Mouse (Mus musculus): ENCODE measurements around the gene Aldh3b1. TPM values are rescaled to one million over a fixed set of nuclear protein-coding genes. Genes with fewer than 3 reads are reported as not detected.

Gene Aldh3b1
- total and polyA plus RNA-seq, 2 experiments, result 3.3 to 4.0 TPM

GRCm38 (mm10) chr19:3898952-3899351 lies 30.7 kb downstream of the Aldh3b1 start:
- H3K4me1 ChIP-seq (ENCODE audit: control insufficient read depth, insufficient read depth, low read length), result peaks cover 8% of the 10 kb centered on the region
- H3K27me3 ChIP-seq (ENCODE audit: control insufficient read depth, insufficient read depth, low read length), result no peaks in the 10 kb centered on the region
- no peak overlapping the region for H3K9ac ChIP-seq (ENCODE audit: low read depth, low read length)
- DNase-seq (ENCODE audit: extremely low read depth, low read depth, low spot score), result no peak
- WGBS, result 85% methylated on average over 7 of the region's 7 CpGs
- H3K27ac ChIP-seq (replicated peaks; ENCODE audit: insufficient read depth, low read depth, low read length), result no peak overlapping the region
- TF ChIP-seq POLR2A (IDR thresholded peaks at IDR 0.05; ENCODE audit: extremely low read depth, insufficient read depth, low read length) (no peak), CTCF (IDR thresholded peaks at IDR 0.05; ENCODE audit: low read depth, low read length) (no peak)
- H3K36me3 ChIP-seq (ENCODE audit: control insufficient read depth, insufficient read depth, low read length), result peaks cover 9% of the 10 kb centered on the region; the same call in 1 of the 2 replicates
- H3K4me3 ChIP-seq (ENCODE audit: insufficient read depth, low read depth, low read length), result no peak overlapping the region
- peaks cover 4% of the 10 kb centered on the region; the same call in 1 of the 2 replicates for H3K79me2 ChIP-seq (ENCODE audit: control insufficient read depth, insufficient read depth, low read length)

GRCm38 (mm10) chr19:3897557-3897956 lies 32.1 kb downstream of the Aldh3b1 start:
- TF ChIP-seq POLR2A (IDR thresholded peaks at IDR 0.05; ENCODE audit: extremely low read depth, insufficient read depth, low read length), result no peak
- TF ChIP-seq CTCF (IDR thresholded peaks at IDR 0.05; ENCODE audit: low read depth, low read length), result no peak

GRCm38 (mm10) chr19:3896208-3896607 lies 33.4 kb downstream of the Aldh3b1 start:
- Histone ChIP-seq H3K9ac (ENCODE audit: low read depth, low read length) (no peak overlapping the region), H3K36me3 (ENCODE audit: control insufficient read depth, insufficient read depth, low read length) (peaks cover 15% of the 10 kb centered on the region), H3K27me3 (ENCODE audit: control insufficient read depth, insufficient read depth, low read length) (no peaks in the 10 kb centered on the region), H3K27ac (replicated peaks; ENCODE audit: insufficient read depth, low read depth, low read length) (no peak overlapping the region), H3K4me1 (ENCODE audit: control insufficient read depth, insufficient read depth, low read length) (peaks cover 8% of the 10 kb centered on the region), H3K79me2 (ENCODE audit: control insufficient read depth, insufficient read depth, low read length) (no peaks in the 10 kb centered on the region), H3K4me3 (ENCODE audit: insufficient read depth, low read depth, low read length) (no peak overlapping the region)
- TF ChIP-seq CTCF (IDR thresholded peaks at IDR 0.05; ENCODE audit: low read depth, low read length) (no peak), POLR2A (IDR thresholded peaks at IDR 0.05; ENCODE audit: extremely low read depth, insufficient read depth, low read length) (no peak)
- 90% methylated on average over 10 of the region's 10 CpGs for WGBS
- DNase-seq (ENCODE audit: extremely low read depth, low read depth, low spot score), result no peak

More at GRCm38 (mm10) chr19:3897557-3897956, 32.1 kb downstream of the Aldh3b1 start:
- H3K36me3 ChIP-seq (ENCODE audit: control insufficient read depth, insufficient read depth, low read length), result peaks cover 12% of the 10 kb centered on the region; the same call in 1 of the 2 replicates
- no peak overlapping the region for H3K27ac ChIP-seq (replicated peaks; ENCODE audit: insufficient read depth, low read depth, low read length)
- H3K9ac ChIP-seq (ENCODE audit: low read depth, low read length), result no peak overlapping the region
- WGBS, result 89% methylated on average over 5 of the region's 5 CpGs
- no peak overlapping the region for H3K4me3 ChIP-seq (ENCODE audit: insufficient read depth, low read depth, low read length)
- no peaks in the 10 kb centered on the region for H3K79me2 ChIP-seq (ENCODE audit: control insufficient read depth, insufficient read depth, low read length)
- no peak for DNase-seq (ENCODE audit: extremely low read depth, low read depth, low spot score)
- peaks cover 8% of the 10 kb centered on the region for H3K4me1 ChIP-seq (ENCODE audit: control insufficient read depth, insufficient read depth, low read length)
- H3K27me3 ChIP-seq (ENCODE audit: control insufficient read depth, insufficient read depth, low read length), result no peaks in the 10 kb centered on the region

GRCm38 (mm10) chr19:3895171-3895631 lies 34.4 kb downstream of the Aldh3b1 start:
- H3K4me3 ChIP-seq (ENCODE audit: insufficient read depth, low read depth, low read length), result no peak overlapping the region
- H3K36me3 ChIP-seq (ENCODE audit: control insufficient read depth, insufficient read depth, low read length), result peaks cover 16% of the 10 kb centered on the region
- no peaks in the 10 kb centered on the region for H3K27me3 ChIP-seq (ENCODE audit: control insufficient read depth, insufficient read depth, low read length)
- no peak for TF ChIP-seq POLR2A (IDR thresholded peaks at IDR 0.05; ENCODE audit: extremely low read depth, insufficient read depth, low read length)
- TF ChIP-seq CTCF (IDR thresholded peaks at IDR 0.05; ENCODE audit: low read depth, low read length), result no peak
- H3K9ac ChIP-seq (ENCODE audit: low read depth, low read length), result no peak overlapping the region
- peaks cover 8% of the 10 kb centered on the region for H3K4me1 ChIP-seq (ENCODE audit: control insufficient read depth, insufficient read depth, low read length)
- H3K27ac ChIP-seq (replicated peaks; ENCODE audit: insufficient read depth, low read depth, low read length), result no peak overlapping the region
- WGBS, result 27% methylated on average over 3 of the region's 3 CpGs
- no peaks in the 10 kb centered on the region for H3K79me2 ChIP-seq (ENCODE audit: control insufficient read depth, insufficient read depth, low read length)
- DNase-seq (ENCODE audit: extremely low read depth, low read depth, low spot score), result peak; percentile 95

- DNase-seq (ENCODE audit: extremely low read depth, low read depth, low spot score), result no peak
- Histone ChIP-seq H3K4me3 (ENCODE audit: insufficient read depth, low read depth, low read length) (no peak overlapping the region), H3K27ac (replicated peaks; ENCODE audit: insufficient read depth, low read depth, low read length) (no peak overlapping the region), H3K27me3 (ENCODE audit: control insufficient read depth, insufficient read depth, low read length) (no peaks in the 10 kb centered on the region), H3K79me2 (ENCODE audit: control insufficient read depth, insufficient read depth, low read length) (no peaks in the 10 kb centered on the region), H3K9ac (ENCODE audit: low read depth, low read length) (no peak overlapping the region), H3K36me3 (ENCODE audit: control insufficient read depth, insufficient read depth, low read length) (peaks cover 22% of the 10 kb centered on the region), H3K4me1 (ENCODE audit: control insufficient read depth, insufficient read depth, low read length) (peaks cover 8% of the 10 kb centered on the region)
- WGBS, result 96% methylated on average over 2 of the region's 2 CpGs
- TF ChIP-seq POLR2A (IDR thresholded peaks at IDR 0.05; ENCODE audit: extremely low read depth, insufficient read depth, low read length) (no peak), CTCF (IDR thresholded peaks at IDR 0.05; ENCODE audit: low read depth, low read length) (no peak)
These were observed 35.3 kb downstream of the Aldh3b1 start for GRCm38 (mm10) chr19:3894294-3894693.

- DNase-seq (ENCODE audit: extremely low read depth, low read depth, low spot score), result peak; percentile 39
- H3K4me1 ChIP-seq (ENCODE audit: control insufficient read depth, insufficient read depth, low read length), result peaks cover 8% of the 10 kb centered on the region
- no peak for TF ChIP-seq CTCF (IDR thresholded peaks at IDR 0.05; ENCODE audit: low read depth, low read length)
- TF ChIP-seq POLR2A (IDR thresholded peaks at IDR 0.05; ENCODE audit: extremely low read depth, insufficient read depth, low read length), result no peak
- no peak overlapping the region for H3K4me3 ChIP-seq (ENCODE audit: insufficient read depth, low read depth, low read length)
- H3K27ac ChIP-seq (replicated peaks; ENCODE audit: insufficient read depth, low read depth, low read length), result no peak overlapping the region
- H3K36me3 ChIP-seq (ENCODE audit: control insufficient read depth, insufficient read depth, low read length), result peaks cover 22% of the 10 kb centered on the region
- H3K79me2 ChIP-seq (ENCODE audit: control insufficient read depth, insufficient read depth, low read length), result no peaks in the 10 kb centered on the region
- H3K9ac ChIP-seq (ENCODE audit: low read depth, low read length), result no peak overlapping the region
- WGBS, result 37% methylated on average over 4 of the region's 4 CpGs
- no peaks in the 10 kb centered on the region for H3K27me3 ChIP-seq (ENCODE audit: control insufficient read depth, insufficient read depth, low read length)
These were observed 36.0 kb downstream of the Aldh3b1 start for GRCm38 (mm10) chr19:3893545-3894116.
